Mouse (Mus musculus): ENCODE data around the gene Loxl1. TPM values are rescaled to one million over a fixed set of nuclear protein-coding genes. Genes with fewer than 3 reads are reported as not detected.

Gene Loxl1
- 44.1 and 61.7 TPM in 2 replicates for total RNA-seq (2014; rRNA removed; ENCODE audit: low replicate concordance)
- 39.2 and 40.7 TPM in 2 replicates for polyA plus RNA-seq (2015; fragmentation: Nextera tagmentation; extraction: Ambion mirVana)

- WGBS = 4% methylated on average over 19 of the region's 21 CpGs
- DNase-seq (ENCODE audit: low spot score) (peak; percentile 63), ATAC-seq (ENCODE audit: insufficient read depth, low read depth) (peak; percentile 28)
- peaks cover 19% of the 10 kb centered on the region for H3K27me3 ChIP-seq (ENCODE audit: control insufficient read depth, insufficient read depth, low read length)
- peak within 1 kb of the TSS; percentile 65 for H3K4me2 ChIP-seq (ENCODE audit: low read depth, low read length)
- peaks cover 28% of the 10 kb centered on the region for H3K4me1 ChIP-seq (ENCODE audit: control insufficient read depth, insufficient read depth)
- H3K9me3 ChIP-seq (replicated peaks; ENCODE audit: control insufficient read depth, low read length) = no peaks in the 10 kb centered on the region
- TF ChIP-seq CTCF (IDR thresholded peaks at IDR 0.05; ENCODE audit: low read depth) (no peak), EP300 (IDR thresholded peaks at IDR 0.05; ENCODE audit: low read depth) (no peak)
- peak within 1 kb of the TSS; percentile 61 for H3K9ac ChIP-seq (replicated peaks; ENCODE audit: low read depth, low read length)
- H3K36me3 ChIP-seq (replicated peaks; ENCODE audit: control insufficient read depth, insufficient read depth, low read length) = no peaks in the 10 kb centered on the region
- H3K27ac ChIP-seq (ENCODE audit: low read depth) = peak within 1 kb of the TSS; percentile 77
- peak within 1 kb of the TSS; percentile 50 for H3K4me3 ChIP-seq (ENCODE audit: low read depth, low read length)
These were observed at the start of gene Loxl1 for GRCm38 (mm10) chr9:58312944-58313359. Loxl1 (minus strand) TSS chr9:58313186.

GRCm38 (mm10) chr9:58361956-58362355 is 49.0 kb upstream of the Loxl1 start:
- H3K4me2 ChIP-seq (ENCODE audit: low read depth, low read length) = no peak overlapping the region
- no peak overlapping the region for H3K9ac ChIP-seq (replicated peaks; ENCODE audit: low read depth, low read length)
- no peak overlapping the region for H3K27ac ChIP-seq (ENCODE audit: low read depth)
- DNase-seq (ENCODE audit: low spot score) (no peak), ATAC-seq (ENCODE audit: insufficient read depth, low read depth) (no peak)
- no peaks in the 10 kb centered on the region for H3K9me3 ChIP-seq (replicated peaks; ENCODE audit: control insufficient read depth, low read length)
- no peaks in the 10 kb centered on the region for H3K4me1 ChIP-seq (ENCODE audit: control insufficient read depth, insufficient read depth)
- 73% methylated on average over 7 of the region's 7 CpGs for WGBS
- no peak for TF ChIP-seq EP300 (IDR thresholded peaks at IDR 0.05; ENCODE audit: low read depth)
- no peak for TF ChIP-seq CTCF (IDR thresholded peaks at IDR 0.05; ENCODE audit: low read depth)
- no peak overlapping the region for H3K4me3 ChIP-seq (ENCODE audit: low read depth, low read length)
- 0 out of 2 replicates have a peak, but pooled peaks cover 3% of the 10 kb centered on the region for H3K27me3 ChIP-seq (ENCODE audit: control insufficient read depth, insufficient read depth, low read length)
- H3K36me3 ChIP-seq (replicated peaks; ENCODE audit: control insufficient read depth, insufficient read depth, low read length) = no peaks in the 10 kb centered on the region

- ATAC-seq (ENCODE audit: insufficient read depth, low read depth) (no peak), DNase-seq (ENCODE audit: low spot score) (no peak)
- Histone ChIP-seq H3K27ac (ENCODE audit: low read depth) (no peak overlapping the region), H3K36me3 (replicated peaks; ENCODE audit: control insufficient read depth, insufficient read depth, low read length) (no peaks in the 10 kb centered on the region), H3K9me3 (replicated peaks; ENCODE audit: control insufficient read depth, low read length) (no peaks in the 10 kb centered on the region), H3K4me1 (ENCODE audit: control insufficient read depth, insufficient read depth) (no peaks in the 10 kb centered on the region), H3K4me2 (ENCODE audit: low read depth, low read length) (no peak overlapping the region), H3K4me3 (ENCODE audit: low read depth, low read length) (no peak overlapping the region), H3K9ac (replicated peaks; ENCODE audit: low read depth, low read length) (no peak overlapping the region), H3K27me3 (ENCODE audit: control insufficient read depth, insufficient read depth, low read length) (0 out of 2 replicates have a peak, but pooled peaks cover 3% of the 10 kb centered on the region)
- 82% methylated on average over 1 of the region's 1 CpGs for WGBS
- TF ChIP-seq CTCF (IDR thresholded peaks at IDR 0.05; ENCODE audit: low read depth) (no peak), EP300 (IDR thresholded peaks at IDR 0.05; ENCODE audit: low read depth) (no peak)
These were observed 48.4 kb upstream of the Loxl1 start for GRCm38 (mm10) chr9:58361373-58361772.

GRCm38 (mm10) chr9:58355262-58356050 is 42.5 kb upstream of the Loxl1 start:
- Histone ChIP-seq H3K9me3 (replicated peaks; ENCODE audit: control insufficient read depth, low read length) (no peaks in the 10 kb centered on the region), H3K4me1 (ENCODE audit: control insufficient read depth, insufficient read depth) (no peaks in the 10 kb centered on the region), H3K36me3 (replicated peaks; ENCODE audit: control insufficient read depth, insufficient read depth, low read length) (no peaks in the 10 kb centered on the region), H3K9ac (replicated peaks; ENCODE audit: low read depth, low read length) (no peak overlapping the region), H3K4me3 (ENCODE audit: low read depth, low read length) (no peak overlapping the region), H3K4me2 (ENCODE audit: low read depth, low read length) (no peak overlapping the region), H3K27ac (ENCODE audit: low read depth) (no peak overlapping the region), H3K27me3 (ENCODE audit: control insufficient read depth, insufficient read depth, low read length) (no peaks in the 10 kb centered on the region)
- TF ChIP-seq EP300 (IDR thresholded peaks at IDR 0.05; ENCODE audit: low read depth) (no peak), CTCF (IDR thresholded peaks at IDR 0.05; ENCODE audit: low read depth) (no peak)
- no peak for DNase-seq (ENCODE audit: low spot score)
- ATAC-seq (ENCODE audit: insufficient read depth, low read depth) = no peak
- 32% methylated on average over 6 of the region's 6 CpGs for WGBS

- no peak for DNase-seq (ENCODE audit: low spot score)
- H3K27me3 ChIP-seq (ENCODE audit: control insufficient read depth, insufficient read depth, low read length) = no peaks in the 10 kb centered on the region
- H3K36me3 ChIP-seq (replicated peaks; ENCODE audit: control insufficient read depth, insufficient read depth, low read length) = no peaks in the 10 kb centered on the region
- no peak for TF ChIP-seq EP300 (IDR thresholded peaks at IDR 0.05; ENCODE audit: low read depth)
- TF ChIP-seq CTCF (IDR thresholded peaks at IDR 0.05; ENCODE audit: low read depth) = no peak
- WGBS = 76% methylated on average over 6 of the region's 6 CpGs
- no peak overlapping the region for H3K4me3 ChIP-seq (ENCODE audit: low read depth, low read length)
- H3K27ac ChIP-seq (ENCODE audit: low read depth) = no peak overlapping the region
- H3K9me3 ChIP-seq (replicated peaks; ENCODE audit: control insufficient read depth, low read length) = no peaks in the 10 kb centered on the region
- H3K4me1 ChIP-seq (ENCODE audit: control insufficient read depth, insufficient read depth) = no peaks in the 10 kb centered on the region
- no peak overlapping the region for H3K9ac ChIP-seq (replicated peaks; ENCODE audit: low read depth, low read length)
- no peak overlapping the region for H3K4me2 ChIP-seq (ENCODE audit: low read depth, low read length)
- ATAC-seq (ENCODE audit: insufficient read depth, low read depth) = no peak
These were observed 41.7 kb upstream of the Loxl1 start for GRCm38 (mm10) chr9:58354701-58355100.
